Mouse (Mus musculus) liver, embryonic 16.5 days (tissue): ENCODE results near the gene Tmc6. TPM values are rescaled to one million over a fixed set of nuclear protein-coding genes. Genes with fewer than 3 reads are reported as not detected.
A peak's percentile ranks its signal among the peaks of the same experiment; 100 is the strongest.

ENCODE experiments used
- ATAC-seq: fragments of 200-750 bp; cut with Nextera tagmentation; 2 replicates; pipeline ENCODE4 v1.8.0; 2017; ENCODE audit warnings: low read depth, mild to moderate bottlenecking, moderate number of reproducible peaks, moderate library complexity
- H3K27ac ChIP-seq: fragments of 300-500 bp; sonication (generic); 2 replicates; pipeline ENCODE4 v1.5.1; 2014; ENCODE audit warnings: mild to moderate bottlenecking, low read length
- H3K27me3 ChIP-seq: fragments of 300-500 bp; sonication (generic); 2 replicates; pipeline ENCODE4 v1.6.1; 2014; ENCODE audit warnings: low read depth, low read length, mixed read lengths; ENCODE audit not compliant: control insufficient read depth, insufficient read depth
- H3K36me3 ChIP-seq: fragments of 300-500 bp; sonication (generic); 2 replicates; pipeline ENCODE4 v1.6.1; 2014; ENCODE audit warnings: mild to moderate bottlenecking; ENCODE audit not compliant: control insufficient read depth, insufficient read depth
- H3K4me1 ChIP-seq: fragments of 300-500 bp; sonication (generic); 2 replicates; pipeline ENCODE4 v1.6.1; 2014; ENCODE audit warnings: low read depth, low read length, mixed read lengths; ENCODE audit not compliant: control insufficient read depth
- H3K4me2 ChIP-seq: fragments of 300-500 bp; sonication (generic); 2 replicates; pipeline ENCODE4 v1.6.1; 2014; ENCODE audit warnings: low read depth, low read length, mixed read lengths
- H3K4me3 ChIP-seq: fragments of 300-500 bp; sonication (generic); 2 replicates; pipeline ENCODE4 v1.5.1; 2014; ENCODE audit warnings: low read depth, mild to moderate bottlenecking, low read length
- H3K9ac ChIP-seq: fragments of 300-500 bp; sonication (generic); 2 replicates; pipeline ENCODE4 v1.6.1; 2014; ENCODE audit warnings: low read depth, low read length
- H3K9me3 ChIP-seq: fragments of 300-500 bp; sonication (generic); replicated peaks from 2 replicates; pipeline ENCODE4 v1.6.1; 2016; ENCODE audit warnings: low read length; ENCODE audit not compliant: control insufficient read depth
- WGBS: fragments of 180-500 bp; shearing (Covaris S2); extraction: QIAGEN DNeasy Blood & Tissue Kit; methylation state at CpG from one replicate; pipeline ENCODE4 v1.1.7; 2014; ENCODE audit not compliant: insufficient replicate concordance; 5-methylcytosine and 5-hydroxymethylcytosine counted together
- polyA plus RNA-seq: library from polyadenylated mRNA; unstranded; fragments of >200 nt; fragmentation: Nextera tagmentation; extraction: Ambion mirVana; gene quantifications from 2 replicates; pipeline ENCODE4 v1.2.1, GENCODE M21; 2015

Gene Tmc6
- polyA plus RNA-seq, 1 experiment from 2014 or later = 45.6 TPM

GRCm38 (mm10) chr11:117825333-117826101, 43.5 kb upstream of the Tmc6 start, which contains the start of the genes Afmid and Tk1:
Afmid (plus strand) TSS chr11:117825924.
Tk1 (minus strand) TSS chr11:117826092.
- ATAC-seq = peak; percentile 58
- H3K4me1 ChIP-seq = peaks cover 64% of the 10 kb centered on the region
- WGBS = under 1% methylated on average over 34 of the region's 34 CpGs
- peak within 1 kb of the TSS; percentile 92 for H3K27ac ChIP-seq
- H3K36me3 ChIP-seq = peaks cover 25% of the 10 kb centered on the region
- H3K9ac ChIP-seq = peak within 1 kb of the TSS; percentile 85
- peak within 1 kb of the TSS; percentile 78 for H3K4me3 ChIP-seq
- H3K27me3 ChIP-seq = no peaks in the 10 kb centered on the region
- H3K9me3 ChIP-seq = no peaks in the 10 kb centered on the region
- peak within 1 kb of the TSS; percentile 77 for H3K4me2 ChIP-seq

- Histone ChIP-seq H3K27ac (peak overlapping the region; percentile 92), H3K9me3 (no peaks in the 10 kb centered on the region), H3K4me2 (peak overlapping the region; percentile 77), H3K4me3 (peak overlapping the region; percentile 78), H3K27me3 (no peaks in the 10 kb centered on the region), H3K4me1 (peaks cover 52% of the 10 kb centered on the region), H3K36me3 (peaks cover 34% of the 10 kb centered on the region), H3K9ac (peak overlapping the region; percentile 85)
- 19% methylated on average over 23 of the region's 23 CpGs for WGBS
- ATAC-seq = peak; percentile 48
Measured at GRCm38 (mm10) chr11:117824060-117824969, 42.3 kb upstream of the Tmc6 start.

- peaks cover 38% of the 10 kb centered on the region for H3K36me3 ChIP-seq
- peak overlapping the region; percentile 77 for H3K4me2 ChIP-seq
- no peak for ATAC-seq
- no peaks in the 10 kb centered on the region for H3K9me3 ChIP-seq
- H3K27ac ChIP-seq = no peak overlapping the region
- 82% methylated on average over 6 of the region's 6 CpGs for WGBS
- no peak overlapping the region for H3K4me3 ChIP-seq
- H3K4me1 ChIP-seq = peaks cover 43% of the 10 kb centered on the region
- no peaks in the 10 kb centered on the region for H3K27me3 ChIP-seq
- no peak overlapping the region for H3K9ac ChIP-seq
Measured at GRCm38 (mm10) chr11:117823411-117823810, 41.4 kb upstream of the Tmc6 start.

- H3K27ac ChIP-seq = no peak overlapping the region
Measured at GRCm38 (mm10) chr11:117822728-117823241, 40.8 kb upstream of the Tmc6 start.

GRCm38 (mm10) chr11:117821868-117822267, 39.9 kb upstream of the Tmc6 start:
- Histone ChIP-seq H3K9ac (no peak overlapping the region), H3K4me1 (peaks cover 29% of the 10 kb centered on the region), H3K9me3 (no peaks in the 10 kb centered on the region), H3K36me3 (peaks cover 53% of the 10 kb centered on the region), H3K27me3 (no peaks in the 10 kb centered on the region), H3K4me3 (no peak overlapping the region), H3K4me2 (no peak overlapping the region), H3K27ac (no peak overlapping the region)
- WGBS = 82% methylated on average over 9 of the region's 9 CpGs
- ATAC-seq = no peak

More at GRCm38 (mm10) chr11:117822728-117823241, 40.8 kb upstream of the Tmc6 start:
- Histone ChIP-seq H3K36me3 (peaks cover 44% of the 10 kb centered on the region), H3K27me3 (no peaks in the 10 kb centered on the region), H3K9ac (no peak overlapping the region), H3K4me3 (no peak overlapping the region), H3K9me3 (no peaks in the 10 kb centered on the region), H3K4me2 (no peak overlapping the region), H3K4me1 (peaks cover 37% of the 10 kb centered on the region)
- no peak for ATAC-seq
- WGBS = 87% methylated on average over 7 of the region's 7 CpGs

- Histone ChIP-seq H3K36me3 (peaks cover 65% of the 10 kb centered on the region), H3K4me2 (no peak overlapping the region), H3K27me3 (no peaks in the 10 kb centered on the region), H3K27ac (no peak overlapping the region), H3K9ac (no peak overlapping the region), H3K9me3 (no peaks in the 10 kb centered on the region), H3K4me3 (no peak overlapping the region), H3K4me1 (peaks cover 25% of the 10 kb centered on the region)
- WGBS = 92% methylated on average over 7 of the region's 7 CpGs
- no peak for ATAC-seq
Measured at GRCm38 (mm10) chr11:117820173-117820572, 38.2 kb upstream of the Tmc6 start.

GRCm38 (mm10) chr11:117819095-117819494, 37.1 kb upstream of the Tmc6 start:
- Histone ChIP-seq H3K36me3 (peaks cover 75% of the 10 kb centered on the region), H3K9ac (no peak overlapping the region), H3K4me3 (no peak overlapping the region), H3K9me3 (no peaks in the 10 kb centered on the region), H3K27ac (no peak overlapping the region), H3K27me3 (no peaks in the 10 kb centered on the region), H3K4me1 (peaks cover 24% of the 10 kb centered on the region), H3K4me2 (no peak overlapping the region)
- 76% methylated on average over 8 of the region's 8 CpGs for WGBS
- ATAC-seq = no peak

GRCm38 (mm10) chr11:117816389-117816996, 34.5 kb upstream of the Tmc6 start:
- no peaks in the 10 kb centered on the region for H3K9me3 ChIP-seq
- peaks cover 76% of the 10 kb centered on the region for H3K36me3 ChIP-seq
- no peak overlapping the region for H3K4me3 ChIP-seq

More at GRCm38 (mm10) chr11:117816389-117816996, 34.5 kb upstream of the Tmc6 start:
- peaks cover 20% of the 10 kb centered on the region for H3K4me1 ChIP-seq
- H3K27me3 ChIP-seq = no peaks in the 10 kb centered on the region
- WGBS = 79% methylated on average over 13 of the region's 13 CpGs
- H3K4me2 ChIP-seq = no peak overlapping the region
- no peak overlapping the region for H3K27ac ChIP-seq
- no peak for ATAC-seq
- no peak overlapping the region for H3K9ac ChIP-seq
